Mouse (Mus musculus): ENCODE data around the gene Cxcr1. TPM values are rescaled to one million over a fixed set of nuclear protein-coding genes. Genes with fewer than 3 reads are reported as not detected.

Cxcr1 gene
- polyA plus RNA-seq, 1 experiment from 2014 or later = not detected

- WGBS = 95% methylated on average over 6 of the region's 6 CpGs
- no peak for ATAC-seq (ENCODE audit: low FRiP score, low read depth)
- Histone ChIP-seq H3K9ac (no peak overlapping the region), H3K4me3 (no peak overlapping the region), H3K4me2 (no peak overlapping the region), H3K27me3 (no peaks in the 10 kb centered on the region), H3K9me3 (no peaks in the 10 kb centered on the region), H3K27ac (replicated peaks) (no peak overlapping the region), H3K36me3 (no peaks in the 10 kb centered on the region), H3K4me1 (replicated peaks) (no peaks in the 10 kb centered on the region)
These were observed 38.9 kb downstream of the Cxcr1 start for GRCm38 (mm10) chr1:74155435-74156012.

DNA sequence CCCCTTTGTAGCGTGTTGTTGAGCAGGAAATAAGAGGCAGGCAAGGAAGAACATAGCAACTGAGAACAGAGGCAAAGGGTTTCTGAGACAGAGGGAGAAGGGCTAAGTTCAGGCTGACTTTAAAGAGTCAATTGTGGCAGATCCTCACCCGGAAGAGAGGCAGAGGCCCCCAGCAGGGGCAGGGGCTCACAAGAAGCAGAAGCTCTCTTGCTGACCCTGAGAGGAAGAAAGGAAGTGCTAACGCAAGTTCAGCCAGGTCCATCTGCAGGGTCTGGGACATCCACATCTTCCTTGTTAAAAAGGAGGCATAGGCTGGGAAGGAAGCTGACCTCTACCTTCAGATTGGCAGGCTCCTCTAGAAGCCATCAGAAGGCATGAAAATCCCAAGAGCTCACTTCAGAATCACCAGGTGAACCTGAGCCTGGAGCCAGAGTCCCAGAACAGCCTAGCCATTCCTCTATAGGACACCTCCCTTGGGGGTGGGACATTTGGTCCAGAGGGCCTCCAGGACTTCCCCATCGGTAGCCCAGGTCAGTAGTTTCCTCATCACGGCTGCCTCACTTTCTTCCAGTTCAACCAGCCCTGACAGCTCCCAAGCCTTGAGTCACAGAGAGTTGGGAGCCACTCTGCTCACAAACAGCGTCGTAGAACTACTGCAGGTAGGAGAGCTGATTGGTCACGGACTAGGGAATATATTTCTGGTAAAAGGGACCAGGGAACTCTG lies 40.8 kb downstream of the Cxcr1 start, which contains the start of gene Cxcr2:
Cxcr2 (plus strand) TSS at position 529 of the 724 bp plus-strand sequence.
- ATAC-seq (ENCODE audit: low FRiP score, low read depth) = no peak
- Histone ChIP-seq H3K4me3 (no peak within 1 kb of the TSS), H3K27ac (replicated peaks) (no peak within 1 kb of the TSS), H3K9me3 (no peaks in the 10 kb centered on the region), H3K4me2 (no peak within 1 kb of the TSS), H3K9ac (no peak within 1 kb of the TSS), H3K36me3 (no peaks in the 10 kb centered on the region), H3K27me3 (no peaks in the 10 kb centered on the region), H3K4me1 (replicated peaks) (no peaks in the 10 kb centered on the region)
- 76% methylated on average over 8 of the region's 8 CpGs for WGBS

- Histone ChIP-seq H3K9ac (no peak overlapping the region), H3K9me3 (no peaks in the 10 kb centered on the region), H3K36me3 (no peaks in the 10 kb centered on the region), H3K4me3 (no peak overlapping the region), H3K27ac (replicated peaks) (no peak overlapping the region), H3K27me3 (no peaks in the 10 kb centered on the region), H3K4me1 (replicated peaks) (no peaks in the 10 kb centered on the region), H3K4me2 (no peak overlapping the region)
- no peak for ATAC-seq (ENCODE audit: low FRiP score, low read depth)
- WGBS = 79% methylated on average over 3 of the region's 3 CpGs
These were observed 43.3 kb downstream of the Cxcr1 start for GRCm38 (mm10) chr1:74151091-74151490.

DNA sequence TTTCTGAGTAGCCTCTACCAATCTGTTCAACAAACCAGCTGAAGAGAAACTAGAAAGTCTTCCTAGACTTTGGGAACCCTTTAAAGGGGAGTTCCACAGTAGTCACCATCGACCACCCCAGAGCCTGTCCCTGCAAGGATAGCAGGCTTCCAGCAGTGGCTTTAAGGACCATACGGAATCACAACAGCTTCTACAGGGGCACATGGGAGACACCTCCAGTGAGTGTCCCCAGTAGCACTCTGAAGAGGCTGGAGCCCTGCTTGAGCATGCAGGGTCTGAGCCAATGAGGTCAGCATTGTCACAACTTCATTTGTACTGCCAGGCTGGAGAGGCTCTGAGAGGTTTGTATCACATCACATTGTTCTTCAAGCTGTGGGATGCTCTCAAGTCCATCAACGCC lies 44.3 kb downstream of the Cxcr1 start:
- WGBS = 85% methylated on average over 3 of the region's 3 CpGs
- H3K4me2 ChIP-seq = no peak overlapping the region
- H3K9ac ChIP-seq = no peak overlapping the region
- H3K4me1 ChIP-seq (replicated peaks) = no peaks in the 10 kb centered on the region
- no peak overlapping the region for H3K27ac ChIP-seq (replicated peaks)
- H3K9me3 ChIP-seq = no peaks in the 10 kb centered on the region
- no peaks in the 10 kb centered on the region for H3K36me3 ChIP-seq
- H3K4me3 ChIP-seq = no peak overlapping the region
- ATAC-seq (ENCODE audit: low FRiP score, low read depth) = no peak
- H3K27me3 ChIP-seq = no peaks in the 10 kb centered on the region

DNA sequence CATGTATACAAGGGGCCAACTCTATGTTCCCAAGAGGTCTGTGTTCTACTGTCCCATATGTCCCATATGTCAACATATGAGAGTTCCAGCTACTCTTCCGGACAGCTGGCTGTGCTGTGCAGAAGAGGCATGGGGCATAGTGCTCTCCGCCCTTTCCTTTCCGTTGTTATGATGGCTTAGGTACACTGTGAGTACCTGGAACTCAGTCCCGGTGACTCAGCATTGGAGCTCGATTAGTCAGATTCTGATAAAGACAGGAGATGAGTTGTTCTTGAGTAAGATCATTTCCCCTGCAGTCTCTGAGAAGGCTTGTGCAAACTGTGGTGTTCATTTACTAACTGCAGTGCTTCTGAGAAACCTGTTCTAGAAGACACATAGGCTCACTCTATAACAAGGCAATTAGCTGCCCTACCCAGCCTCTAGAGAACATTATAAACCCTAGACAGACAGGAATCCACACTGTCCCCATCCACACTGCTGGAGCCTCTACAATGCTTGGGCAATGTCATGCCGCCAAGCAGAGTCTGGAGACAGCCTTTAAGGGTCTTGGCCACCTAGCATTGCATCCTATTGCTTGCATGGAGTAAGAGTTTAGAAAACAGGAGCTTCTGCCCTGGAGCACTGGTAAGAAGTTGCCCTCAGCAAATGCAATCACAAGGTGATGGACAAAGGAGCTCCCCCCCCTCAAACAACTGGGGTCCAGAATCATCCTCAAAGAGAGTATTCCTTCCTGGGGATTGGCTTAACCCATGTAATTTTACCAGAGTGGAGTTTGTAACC lies 45.1 kb downstream of the Cxcr1 start:
- H3K27me3 ChIP-seq = no peaks in the 10 kb centered on the region
- H3K9me3 ChIP-seq = no peaks in the 10 kb centered on the region
- no peak overlapping the region for H3K27ac ChIP-seq (replicated peaks)
- no peak overlapping the region for H3K9ac ChIP-seq
- ATAC-seq (ENCODE audit: low FRiP score, low read depth) = no peak
- H3K4me2 ChIP-seq = no peak overlapping the region
- 92% methylated on average over 6 of the region's 6 CpGs for whole genome bisulfite sequencing
- H3K4me3 ChIP-seq = no peak overlapping the region
- H3K4me1 ChIP-seq (replicated peaks) = no peaks in the 10 kb centered on the region
- H3K36me3 ChIP-seq = no peaks in the 10 kb centered on the region

MicroRNAs within 50 kb of the gene (microRNA counts, 519-probe panel; counts per million panel counts)
- 1,775 counts per million, percentile 13 among the panel's probes with 10 or more counts for microRNA mmu-miR-1928

Small RNAs within 50 kb of the gene (microRNA-seq; reads per million reads assigned to microRNA genes)
- not detected for gene Mir1928

Other genes starting within 250 kb of the Cxcr1 start
- gene Tns1, start 70.2 kb downstream of the Cxcr1 start, polyA plus RNA-seq (2015; fragmentation: Nextera tagmentation; extraction: Ambion mirVana) = 13.5 and 14.0 TPM in 2 replicates
- 0.24 and 0.30 TPM in 2 replicates for gene Rufy4, start 69.1 kb downstream of the Cxcr1 start, polyA plus RNA-seq (2015; fragmentation: Nextera tagmentation; extraction: Ambion mirVana)
- 0.05 and 0.12 TPM in 2 replicates for gene Cxcr2, start 40.6 kb downstream of the Cxcr1 start, polyA plus RNA-seq (2015; fragmentation: Nextera tagmentation; extraction: Ambion mirVana)
- gene Arpc2, start 41.5 kb upstream of the Cxcr1 start, polyA plus RNA-seq (2015; fragmentation: Nextera tagmentation; extraction: Ambion mirVana) = 381 and 397 TPM in 2 replicates
- gene Gpbar1, start 83.9 kb upstream of the Cxcr1 start, polyA plus RNA-seq (2015; fragmentation: Nextera tagmentation; extraction: Ambion mirVana) = not detected in 2 replicates
- 212 and 217 TPM in 2 replicates for gene Aamp, start 90.1 kb upstream of the Cxcr1 start, polyA plus RNA-seq (2015; fragmentation: Nextera tagmentation; extraction: Ambion mirVana)
- gene Pnkd, start 90.3 kb upstream of the Cxcr1 start, polyA plus RNA-seq (2015; fragmentation: Nextera tagmentation; extraction: Ambion mirVana) = 137 and 144 TPM in 2 replicates
- gene Tmbim1, start 111.0 kb upstream of the Cxcr1 start, polyA plus RNA-seq (2015; fragmentation: Nextera tagmentation; extraction: Ambion mirVana) = 11.1 and 11.5 TPM in 2 replicates
- 1.1 and 2.4 TPM in 2 replicates for gene Catip, start 167.5 kb upstream of the Cxcr1 start, polyA plus RNA-seq (2015; fragmentation: Nextera tagmentation; extraction: Ambion mirVana)
- gene Slc11a1, start 180.6 kb upstream of the Cxcr1 start, polyA plus RNA-seq (2015; fragmentation: Nextera tagmentation; extraction: Ambion mirVana) = 2.9 and 3.4 TPM in 2 replicates
- gene Ctdsp1, start 196.9 kb upstream of the Cxcr1 start, polyA plus RNA-seq (2015; fragmentation: Nextera tagmentation; extraction: Ambion mirVana) = 19.3 and 19.5 TPM in 2 replicates
- 0.12 and 0.24 TPM in 2 replicates for gene Vil1, start 214.7 kb upstream of the Cxcr1 start, polyA plus RNA-seq (2015; fragmentation: Nextera tagmentation; extraction: Ambion mirVana)

All from hindbrain, embryonic 15.5 days (tissue).